Mouse (Mus musculus): ENCODE data around the gene Arglu1.

Arglu1 gene

GRCm38 (mm10) chr8:8690146-8691092 lies at the start of gene Arglu1:
Arglu1 (minus strand) TSS chr8:8690521.
- peak; percentile 98 for DNase-seq

- no peak for DNase-seq
Measured at GRCm38 (mm10) chr8:8737271-8737670, 47.0 kb upstream of the Arglu1 start.

- no peak for DNase-seq
Measured at GRCm38 (mm10) chr8:8736826-8737225, 46.5 kb upstream of the Arglu1 start.

- DNase-seq, result peak; percentile 33
Measured at GRCm38 (mm10) chr8:8733804-8734203, 43.5 kb upstream of the Arglu1 start.

GRCm38 (mm10) chr8:8728643-8729042 lies 38.3 kb upstream of the Arglu1 start:
- DNase-seq, result no peak

GRCm38 (mm10) chr8:8726547-8726946 lies 36.2 kb upstream of the Arglu1 start:
- no peak for DNase-seq

- DNase-seq, result no peak
Measured at GRCm38 (mm10) chr8:8704813-8705212, 14.5 kb upstream of the Arglu1 start.

DNA sequence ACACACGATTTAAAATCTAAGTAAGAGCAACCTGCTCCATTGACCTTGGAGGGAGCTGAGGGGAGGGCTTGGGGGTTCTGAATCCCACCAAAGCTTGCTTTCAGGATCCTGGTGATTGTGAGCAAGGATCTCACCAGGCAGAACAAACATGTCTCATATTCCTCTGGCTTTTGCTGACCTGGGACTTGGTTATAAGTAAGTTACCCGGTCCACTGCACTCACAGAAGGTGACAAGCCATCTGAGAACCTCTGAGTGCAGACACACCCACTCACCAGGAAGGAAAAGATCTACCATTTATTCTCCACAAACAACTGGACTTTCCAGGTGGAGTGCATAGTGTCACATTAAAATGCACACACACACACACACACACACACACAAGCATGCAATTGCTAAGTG lies 13.3 kb upstream of the Arglu1 start:
- DNase-seq, result no peak

- DNase-seq, result no peak
Measured at GRCm38 (mm10) chr8:8700821-8701220, 10.5 kb upstream of the Arglu1 start.

DNA sequence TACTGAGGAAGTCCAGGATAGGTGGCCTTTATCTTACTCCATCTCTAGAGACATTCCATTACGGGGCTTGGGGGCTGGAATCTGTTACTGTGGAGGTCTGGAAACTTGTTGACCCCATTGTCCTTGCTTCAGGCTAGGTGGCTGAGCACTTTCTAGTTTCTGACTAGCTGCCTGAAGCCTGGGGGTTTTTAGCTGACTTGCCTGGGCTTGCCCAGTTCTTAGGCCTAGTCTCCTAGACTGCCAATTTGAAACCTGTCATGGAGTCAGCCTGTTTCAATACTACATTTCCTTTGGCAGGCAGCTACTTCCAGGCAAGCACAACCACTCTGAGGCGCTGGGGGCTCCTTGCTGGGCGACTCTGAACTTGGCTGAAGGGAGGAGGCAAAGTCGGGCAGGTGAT lies 9.9 kb upstream of the Arglu1 start:
- no peak for DNase-seq

DNA sequence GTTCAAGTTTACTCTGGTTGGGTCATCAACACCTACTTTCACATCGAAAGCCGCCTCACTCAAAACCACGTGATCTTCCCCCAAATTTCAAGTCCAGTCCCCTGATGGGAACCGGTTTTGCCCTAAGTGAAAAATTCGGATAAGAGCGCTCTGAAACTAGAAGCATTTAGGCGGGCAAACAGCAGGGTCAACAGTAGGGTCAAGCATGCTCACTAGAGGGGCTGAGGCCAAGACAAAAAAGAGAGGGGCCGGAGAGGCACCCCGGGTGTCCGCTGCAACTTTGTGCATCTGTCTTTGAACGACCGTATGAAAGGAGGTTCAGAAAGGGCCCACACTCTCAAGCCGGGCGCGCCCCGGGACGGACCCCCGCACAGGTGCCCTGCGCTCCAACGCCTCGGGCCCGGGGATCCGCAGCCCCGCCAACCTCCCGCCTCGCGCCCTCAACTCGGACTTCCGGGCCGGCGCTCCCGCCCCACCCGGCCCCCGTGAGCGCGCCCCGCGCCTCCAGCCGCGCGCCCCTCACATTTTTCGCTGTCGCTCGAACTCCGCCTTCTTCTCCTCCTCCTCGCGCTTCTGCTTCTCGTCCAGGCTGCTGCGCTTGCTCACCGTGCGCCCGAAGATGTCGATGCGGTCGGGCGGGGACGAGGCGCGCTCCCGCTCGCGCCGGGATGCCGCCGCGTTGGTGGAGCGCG lies 721 bp downstream of the Arglu1 start:
- DNase-seq, result peak; percentile 79

DNA sequence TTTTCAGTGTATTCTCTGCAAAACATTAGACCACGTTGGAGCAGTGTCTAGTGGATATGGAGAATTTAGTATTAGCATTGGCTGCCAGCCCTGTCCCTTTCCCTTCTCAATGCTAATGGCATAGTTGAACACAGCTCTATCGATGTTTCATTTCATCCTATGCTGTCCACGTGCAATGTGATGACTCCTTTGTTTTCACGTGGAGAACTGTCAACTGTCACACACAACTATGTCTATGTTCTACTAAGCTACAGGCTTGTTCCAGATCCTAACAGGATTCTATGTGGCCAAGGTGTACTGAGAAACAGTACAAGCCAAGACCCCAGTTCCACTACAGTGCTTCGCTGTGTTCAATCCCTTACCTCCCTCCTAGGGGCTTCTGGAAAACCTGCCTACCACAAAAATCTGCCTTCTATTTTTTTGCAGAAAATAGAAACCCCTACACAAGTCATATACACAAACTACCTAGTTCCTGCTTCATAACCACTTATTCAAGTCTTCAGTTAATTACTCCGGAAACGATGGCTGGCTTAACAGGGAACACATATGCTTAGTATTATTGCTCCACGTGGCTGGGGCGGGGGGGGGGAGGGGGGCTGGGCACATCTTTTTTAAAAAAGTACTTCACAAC lies 1.4 kb downstream of the Arglu1 start:
- no peak for DNase-seq

GRCm38 (mm10) chr8:8685517-8685916 lies 4.8 kb downstream of the Arglu1 start:
- DNase-seq, result no peak

GRCm38 (mm10) chr8:8682697-8683096 lies 7.6 kb downstream of the Arglu1 start:
- DNase-seq, result no peak

- DNase-seq, result no peak
Measured at GRCm38 (mm10) chr8:8678236-8678635, 12.1 kb downstream of the Arglu1 start.

GRCm38 (mm10) chr8:8674864-8675263 lies 15.5 kb downstream of the Arglu1 start:
- DNase-seq, result no peak

DNA sequence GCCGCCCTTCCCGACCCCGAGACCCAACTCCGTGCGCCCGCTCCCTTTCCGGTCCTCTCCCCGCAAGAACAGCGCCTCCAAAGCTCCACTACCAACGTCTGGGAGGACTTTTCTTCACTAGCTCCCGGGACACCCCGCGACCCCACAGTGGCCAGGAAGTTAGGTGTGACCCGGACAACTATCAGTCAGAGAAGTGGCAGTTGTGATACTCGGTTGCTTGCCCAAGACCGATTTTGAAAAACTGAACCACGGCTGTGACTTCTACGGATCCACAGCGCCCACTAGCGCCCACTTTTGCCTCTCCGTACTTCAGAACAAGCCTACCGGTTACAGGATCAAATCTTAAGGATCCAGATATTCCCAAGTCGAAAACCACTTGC lies 28.6 kb downstream of the Arglu1 start:
- peak; percentile 87 for DNase-seq

DNA sequence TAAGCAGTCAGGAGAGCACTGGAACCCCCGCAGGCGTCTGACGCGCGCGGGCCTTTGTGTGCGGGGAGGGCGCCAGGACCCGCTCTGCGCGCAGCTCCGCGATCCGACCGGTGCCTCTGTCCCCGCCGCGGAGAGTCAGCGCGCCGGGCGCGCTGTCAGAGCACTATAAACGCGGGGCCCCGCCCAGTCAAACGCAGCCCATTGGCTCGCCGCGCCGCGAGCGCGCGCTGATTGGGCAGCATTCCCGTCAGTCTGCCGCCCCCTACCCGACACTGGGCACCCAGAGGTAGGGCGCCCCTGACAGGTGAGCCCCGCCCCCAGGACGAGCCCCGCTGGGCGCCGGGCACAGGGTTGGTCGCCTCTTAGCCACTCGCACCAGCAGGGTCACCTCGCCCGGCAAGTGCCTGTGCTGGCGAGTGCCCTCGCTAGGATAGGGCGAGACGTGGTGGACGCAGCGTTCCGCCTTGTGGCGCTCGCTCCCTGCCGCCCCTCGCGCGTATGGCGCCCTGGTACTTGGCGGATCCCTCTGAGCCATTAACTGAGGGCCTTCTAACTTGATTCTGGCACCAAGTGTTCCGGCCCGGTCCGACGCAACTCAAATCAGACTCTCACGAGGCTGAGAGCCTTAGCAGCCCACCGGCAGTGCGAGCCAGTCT lies 29.1 kb downstream of the Arglu1 start, which contains the start of gene Efnb2:
Efnb2 (minus strand) TSS at position 140 of the 656 bp plus-strand sequence.
- peak; percentile 98 for DNase-seq

DNA sequence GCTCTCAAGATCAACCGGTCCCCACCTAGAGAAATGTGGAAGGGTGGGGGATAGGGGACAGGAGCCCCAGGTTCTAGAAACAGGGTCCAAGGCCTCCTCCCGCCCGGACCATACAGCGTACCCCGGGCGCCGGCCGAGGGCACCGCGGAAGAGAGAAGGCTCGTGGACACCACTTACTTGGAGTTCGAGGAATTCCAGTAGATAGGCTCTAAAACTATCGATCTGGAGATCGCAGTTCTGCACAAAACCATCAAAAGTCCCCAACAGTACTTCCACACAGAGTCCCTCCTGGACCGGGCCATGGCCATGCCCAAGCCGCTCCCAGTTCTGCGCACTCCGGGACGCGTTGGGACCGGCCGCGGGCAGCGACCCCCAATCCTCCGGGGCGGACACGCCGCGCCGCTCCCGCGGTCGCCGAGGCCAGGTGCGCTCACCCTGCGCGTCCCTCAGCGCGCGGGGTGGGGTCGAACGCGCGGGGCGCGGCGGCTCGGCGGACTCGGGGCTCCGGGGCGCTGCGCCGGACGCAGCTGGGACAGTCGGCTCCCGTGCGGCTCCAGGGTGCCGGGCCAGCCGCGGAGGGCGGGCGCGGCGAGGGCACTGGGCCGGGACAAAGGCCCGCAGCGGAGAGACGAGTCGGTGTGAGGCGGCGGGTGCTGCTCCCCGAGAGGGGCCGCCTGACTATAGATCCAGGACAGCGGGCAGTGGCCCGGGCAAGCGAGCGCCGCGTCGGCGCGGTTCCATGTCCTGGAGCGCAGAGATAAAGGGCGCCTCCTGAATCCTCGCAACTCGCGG lies 29.8 kb downstream of the Arglu1 start:
- peak; percentile 48 for DNase-seq

GRCm38 (mm10) chr8:8659503-8660306 lies 30.6 kb downstream of the Arglu1 start:
- DNase-seq, result peak; percentile 33

All from thymus, postnatal 14 days (tissue).